Mouse (Mus musculus) heart, adult 2 months (tissue): Measurements from ENCODE around the gene Rprd1b.

Experiments used
- EP300 ChIP-seq: fragments of 200-500 bp; IDR thresholded peaks from 2 replicates; pipeline ENCODE4 v1.6.1; 2011; ENCODE audit warnings: low read depth, low read length, control low read depth; ENCODE audit not compliant: insufficient read depth
- POLR2A ChIP-seq: fragments of 200-500 bp; IDR thresholded peaks from 2 replicates; pipeline ENCODE4 v1.6.1; 2011; ENCODE audit warnings: mild to moderate bottlenecking, low read depth, low read length, control low read depth; ENCODE audit not compliant: insufficient read depth

DNA sequence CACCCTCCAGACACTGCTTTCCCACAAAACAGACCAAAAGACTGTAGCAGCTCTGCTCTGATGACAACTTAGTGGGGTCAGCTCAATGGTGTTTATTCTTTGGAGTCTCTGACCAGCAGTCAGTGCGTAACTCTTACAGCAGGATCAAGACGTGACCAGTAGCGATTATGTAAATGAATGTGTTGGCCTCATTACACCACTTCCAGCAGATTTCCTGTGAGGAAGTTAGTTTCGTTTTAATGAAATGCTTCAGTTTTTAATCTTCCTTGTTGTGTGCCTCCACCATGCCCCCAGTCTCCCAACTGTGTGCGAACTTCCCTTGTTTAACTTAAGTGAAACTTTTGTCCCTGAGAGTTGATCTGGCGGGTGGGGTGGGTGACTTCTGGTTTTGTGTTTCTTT, 48.4 kb downstream of the Rprd1b start:
- TF ChIP-seq POLR2A (no peak), EP300 (no peak)
